Mouse (Mus musculus): ENCODE measurements at regions not wholly inside any gene's neighbourhood (a gene's known extent, or its start where the extent isn't known, plus 50 kb on each side); places are given as distances from the start of the nearest gene placed in this dataset.

DNA sequence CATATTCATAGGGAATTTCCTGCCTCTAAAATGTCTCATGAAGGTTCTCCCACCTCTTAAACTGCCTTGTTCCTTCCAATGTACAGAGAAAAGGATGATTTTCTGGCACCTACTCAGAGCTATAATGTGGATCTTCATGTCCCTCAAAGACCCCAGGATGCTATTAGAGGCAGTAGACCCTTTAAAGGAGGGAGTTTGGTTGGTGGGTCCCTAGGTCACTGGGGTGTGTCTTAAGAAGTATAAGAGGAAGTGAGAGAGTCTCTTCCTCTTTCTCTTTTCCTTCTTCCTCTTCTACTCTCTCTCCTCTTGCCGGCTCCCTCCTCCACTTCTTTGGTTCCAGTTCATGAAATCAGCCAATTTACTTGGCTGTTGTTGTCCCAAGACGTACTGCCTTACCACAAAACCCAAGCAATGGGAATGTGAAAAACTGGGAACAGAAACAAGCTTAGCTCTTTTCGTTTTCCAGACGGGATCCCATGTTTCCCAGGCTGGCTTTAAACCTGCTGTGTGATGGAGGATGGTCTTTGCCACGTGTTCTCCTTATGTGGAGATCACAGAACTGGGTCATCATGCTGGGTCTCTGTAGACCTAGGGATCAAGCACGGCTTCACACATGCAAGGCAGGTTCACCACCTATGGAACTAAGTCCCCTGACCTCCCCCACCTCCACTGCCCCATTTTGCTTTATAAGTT, 74.9 kb downstream of the Kctd12 start:
- H3K4me1 ChIP-seq (ENCODE audit: control insufficient read depth, insufficient read depth, low read length), result no peaks in the 10 kb centered on the region
- H3K4me3 ChIP-seq (ENCODE audit: low read depth, low read length), result no peak overlapping the region
- no peaks in the 10 kb centered on the region for H3K9me3 ChIP-seq (ENCODE audit: control insufficient read depth, low read length)
- WGBS, result 86% methylated on average over 6 of the region's 6 CpGs
- no peak overlapping the region for H3K27ac ChIP-seq (ENCODE audit: low read depth, low read length)
- H3K9ac ChIP-seq (replicated peaks; ENCODE audit: low read depth, low read length), result no peak overlapping the region
- no peaks in the 10 kb centered on the region for H3K36me3 ChIP-seq (ENCODE audit: control insufficient read depth, insufficient read depth, low read length)
- no peak overlapping the region for H3K4me2 ChIP-seq (ENCODE audit: low read depth, low read length)
- ATAC-seq (ENCODE audit: low read depth), result no peak
- no peaks in the 10 kb centered on the region for H3K27me3 ChIP-seq (ENCODE audit: control insufficient read depth, insufficient read depth, low read length)

DNA sequence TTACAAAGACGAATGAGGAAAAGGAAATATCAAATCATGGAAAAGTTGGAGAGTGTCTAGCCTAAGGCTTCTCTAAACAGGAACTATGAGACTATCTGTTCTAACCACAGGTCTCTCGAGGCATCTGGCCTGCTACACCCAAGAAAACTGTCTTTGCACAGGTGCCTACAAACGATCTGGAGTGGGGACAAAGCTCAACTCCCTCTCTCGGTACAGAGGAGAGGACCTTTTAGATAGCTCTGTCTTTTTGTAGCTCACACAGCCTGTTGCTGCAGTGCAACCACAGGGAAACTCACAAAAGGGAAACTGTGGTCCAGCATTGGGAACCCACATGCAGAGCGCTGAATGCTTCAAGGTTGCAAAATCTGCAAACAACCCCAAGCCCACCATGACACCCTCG, 75.6 kb downstream of the Kctd12 start:
- Histone ChIP-seq H3K9me3 (ENCODE audit: control insufficient read depth, low read length) (no peaks in the 10 kb centered on the region), H3K4me2 (ENCODE audit: low read depth, low read length) (no peak overlapping the region), H3K36me3 (ENCODE audit: control insufficient read depth, insufficient read depth, low read length) (no peaks in the 10 kb centered on the region), H3K4me1 (ENCODE audit: control insufficient read depth, insufficient read depth, low read length) (no peaks in the 10 kb centered on the region), H3K9ac (replicated peaks; ENCODE audit: low read depth, low read length) (no peak overlapping the region), H3K27me3 (ENCODE audit: control insufficient read depth, insufficient read depth, low read length) (no peaks in the 10 kb centered on the region), H3K4me3 (ENCODE audit: low read depth, low read length) (no peak overlapping the region), H3K27ac (ENCODE audit: low read depth, low read length) (no peak overlapping the region)
- WGBS, result 84% methylated on average over 6 of the region's 6 CpGs
- ATAC-seq (ENCODE audit: low read depth), result no peak

DNA sequence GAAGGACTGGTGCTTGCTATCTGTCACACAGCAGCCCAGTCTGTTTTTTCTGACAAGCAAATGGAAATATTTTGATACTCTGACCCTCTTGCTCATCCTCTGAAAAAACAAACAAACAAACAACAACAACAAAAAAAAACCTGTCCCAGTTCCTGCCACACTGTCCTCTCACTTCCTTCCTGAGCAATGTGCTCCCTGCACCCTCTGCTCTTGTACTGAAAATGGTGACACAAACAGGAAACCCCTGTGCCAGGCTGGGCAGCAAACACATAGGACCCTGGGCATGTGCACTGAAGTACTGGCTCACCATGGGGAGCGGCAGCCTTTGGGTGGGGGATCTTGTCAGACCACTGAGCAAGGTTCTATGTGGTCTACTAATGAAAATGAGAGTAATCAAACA, 76.2 kb downstream of the Kctd12 start:
- no peaks in the 10 kb centered on the region for H3K27me3 ChIP-seq (ENCODE audit: control insufficient read depth, insufficient read depth, low read length)
- WGBS, result 96% methylated on average over 1 of the region's 1 CpGs
- no peak for ATAC-seq (ENCODE audit: low read depth)

DNA sequence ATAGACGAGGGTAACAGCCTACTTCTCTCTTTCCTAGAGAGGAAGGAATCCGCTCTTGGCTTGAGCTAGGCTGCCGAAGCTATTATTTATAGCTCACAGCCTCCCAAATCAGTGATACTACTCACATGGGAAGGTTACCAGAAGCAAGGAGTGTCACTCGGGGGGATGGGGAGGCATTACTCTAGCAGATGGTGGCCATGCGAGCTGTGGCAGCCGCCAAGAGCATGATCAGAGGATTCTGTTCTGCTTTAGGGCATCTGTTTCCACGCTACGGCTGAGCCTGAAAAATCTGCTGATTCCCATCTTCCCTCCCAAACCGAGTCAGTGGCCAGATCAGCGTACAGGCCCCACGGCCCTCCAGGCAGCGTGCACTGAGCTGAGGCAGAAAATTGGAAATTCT, 79.5 kb downstream of the Kctd12 start:
- Histone ChIP-seq H3K27ac (ENCODE audit: low read depth, low read length) (no peak overlapping the region), H3K4me2 (ENCODE audit: low read depth, low read length) (no peak overlapping the region), H3K27me3 (ENCODE audit: control insufficient read depth, insufficient read depth, low read length) (no peaks in the 10 kb centered on the region), H3K36me3 (ENCODE audit: control insufficient read depth, insufficient read depth, low read length) (no peaks in the 10 kb centered on the region), H3K9ac (replicated peaks; ENCODE audit: low read depth, low read length) (no peak overlapping the region), H3K9me3 (ENCODE audit: control insufficient read depth, low read length) (no peaks in the 10 kb centered on the region), H3K4me1 (ENCODE audit: control insufficient read depth, insufficient read depth, low read length) (no peaks in the 10 kb centered on the region), H3K4me3 (ENCODE audit: low read depth, low read length) (no peak overlapping the region)
- ATAC-seq (ENCODE audit: low read depth), result peak; percentile 81
- 38% methylated on average over 12 of the region's 12 CpGs for WGBS

More for the DNA sequence above, 76.2 kb downstream of the Kctd12 start:
- Histone ChIP-seq H3K9ac (replicated peaks; ENCODE audit: low read depth, low read length) (no peak overlapping the region), H3K9me3 (ENCODE audit: control insufficient read depth, low read length) (no peaks in the 10 kb centered on the region), H3K27ac (ENCODE audit: low read depth, low read length) (no peak overlapping the region), H3K36me3 (ENCODE audit: control insufficient read depth, insufficient read depth, low read length) (no peaks in the 10 kb centered on the region), H3K4me1 (ENCODE audit: control insufficient read depth, insufficient read depth, low read length) (no peaks in the 10 kb centered on the region), H3K4me2 (ENCODE audit: low read depth, low read length) (no peak overlapping the region), H3K4me3 (ENCODE audit: low read depth, low read length) (no peak overlapping the region)

- H3K4me3 ChIP-seq (ENCODE audit: low read depth, low read length), result no peak overlapping the region
- no peak overlapping the region for H3K9ac ChIP-seq (replicated peaks; ENCODE audit: low read depth, low read length)
- no peak overlapping the region for H3K27ac ChIP-seq (ENCODE audit: low read depth, low read length)
- H3K27me3 ChIP-seq (ENCODE audit: control insufficient read depth, insufficient read depth, low read length), result no peaks in the 10 kb centered on the region
- WGBS, result 92% methylated on average over 7 of the region's 7 CpGs
- no peak overlapping the region for H3K4me2 ChIP-seq (ENCODE audit: low read depth, low read length)
- no peaks in the 10 kb centered on the region for H3K9me3 ChIP-seq (ENCODE audit: control insufficient read depth, low read length)
- H3K4me1 ChIP-seq (ENCODE audit: control insufficient read depth, insufficient read depth, low read length), result no peaks in the 10 kb centered on the region
- ATAC-seq (ENCODE audit: low read depth), result no peak
- no peaks in the 10 kb centered on the region for H3K36me3 ChIP-seq (ENCODE audit: control insufficient read depth, insufficient read depth, low read length)
Measured at GRCm38 (mm10) chr14:102902236-102902635, 80.2 kb downstream of the Kctd12 start.

GRCm38 (mm10) chr14:102898445-102898844, 84.0 kb downstream of the Kctd12 start:
- Histone ChIP-seq H3K9me3 (ENCODE audit: control insufficient read depth, low read length) (no peaks in the 10 kb centered on the region), H3K4me2 (ENCODE audit: low read depth, low read length) (no peak overlapping the region), H3K27ac (ENCODE audit: low read depth, low read length) (no peak overlapping the region), H3K9ac (replicated peaks; ENCODE audit: low read depth, low read length) (no peak overlapping the region), H3K27me3 (ENCODE audit: control insufficient read depth, insufficient read depth, low read length) (no peaks in the 10 kb centered on the region), H3K36me3 (ENCODE audit: control insufficient read depth, insufficient read depth, low read length) (no peaks in the 10 kb centered on the region), H3K4me3 (ENCODE audit: low read depth, low read length) (no peak overlapping the region), H3K4me1 (ENCODE audit: control insufficient read depth, insufficient read depth, low read length) (no peaks in the 10 kb centered on the region)
- no peak for ATAC-seq (ENCODE audit: low read depth)
- 94% methylated on average over 4 of the region's 4 CpGs for WGBS

- H3K36me3 ChIP-seq (ENCODE audit: control insufficient read depth, insufficient read depth, low read length), result no peaks in the 10 kb centered on the region
- H3K9ac ChIP-seq (replicated peaks; ENCODE audit: low read depth, low read length), result no peak overlapping the region
- no peak overlapping the region for H3K4me2 ChIP-seq (ENCODE audit: low read depth, low read length)
- H3K4me1 ChIP-seq (ENCODE audit: control insufficient read depth, insufficient read depth, low read length), result no peaks in the 10 kb centered on the region
- H3K27me3 ChIP-seq (ENCODE audit: control insufficient read depth, insufficient read depth, low read length), result no peaks in the 10 kb centered on the region
- 92% methylated on average over 1 of the region's 1 CpGs for WGBS
- H3K9me3 ChIP-seq (ENCODE audit: control insufficient read depth, low read length), result no peaks in the 10 kb centered on the region
- no peak overlapping the region for H3K27ac ChIP-seq (ENCODE audit: low read depth, low read length)
- H3K4me3 ChIP-seq (ENCODE audit: low read depth, low read length), result no peak overlapping the region
- no peak for ATAC-seq (ENCODE audit: low read depth)
Measured at GRCm38 (mm10) chr14:102897039-102897438, 85.4 kb downstream of the Kctd12 start.

- H3K4me1 ChIP-seq (ENCODE audit: control insufficient read depth, insufficient read depth, low read length), result no peaks in the 10 kb centered on the region
- WGBS, result 88% methylated on average over 3 of the region's 3 CpGs
- H3K9ac ChIP-seq (replicated peaks; ENCODE audit: low read depth, low read length), result no peak overlapping the region
- H3K4me3 ChIP-seq (ENCODE audit: low read depth, low read length), result no peak overlapping the region
- H3K9me3 ChIP-seq (ENCODE audit: control insufficient read depth, low read length), result no peaks in the 10 kb centered on the region
- H3K27me3 ChIP-seq (ENCODE audit: control insufficient read depth, insufficient read depth, low read length), result no peaks in the 10 kb centered on the region
- no peak overlapping the region for H3K27ac ChIP-seq (ENCODE audit: low read depth, low read length)
- H3K36me3 ChIP-seq (ENCODE audit: control insufficient read depth, insufficient read depth, low read length), result no peaks in the 10 kb centered on the region
- H3K4me2 ChIP-seq (ENCODE audit: low read depth, low read length), result no peak overlapping the region
- no peak for ATAC-seq (ENCODE audit: low read depth)
Measured at GRCm38 (mm10) chr14:102896527-102896926, 85.9 kb downstream of the Kctd12 start.

GRCm38 (mm10) chr14:102893241-102893640, 89.2 kb downstream of the Kctd12 start:
- H3K36me3 ChIP-seq (ENCODE audit: control insufficient read depth, insufficient read depth, low read length), result no peaks in the 10 kb centered on the region
- 93% methylated on average over 7 of the region's 7 CpGs for WGBS
- no peak overlapping the region for H3K27ac ChIP-seq (ENCODE audit: low read depth, low read length)
- H3K4me1 ChIP-seq (ENCODE audit: control insufficient read depth, insufficient read depth, low read length), result no peaks in the 10 kb centered on the region
- no peak overlapping the region for H3K4me3 ChIP-seq (ENCODE audit: low read depth, low read length)
- no peak for ATAC-seq (ENCODE audit: low read depth)
- no peak overlapping the region for H3K4me2 ChIP-seq (ENCODE audit: low read depth, low read length)
- no peak overlapping the region for H3K9ac ChIP-seq (replicated peaks; ENCODE audit: low read depth, low read length)
- H3K27me3 ChIP-seq (ENCODE audit: control insufficient read depth, insufficient read depth, low read length), result no peaks in the 10 kb centered on the region
- H3K9me3 ChIP-seq (ENCODE audit: control insufficient read depth, low read length), result no peaks in the 10 kb centered on the region

All from neural tube, embryonic 14.5 days (tissue).